ENCODE assay signal across 9 mouse cellular contexts in the genomic region with DNA sequence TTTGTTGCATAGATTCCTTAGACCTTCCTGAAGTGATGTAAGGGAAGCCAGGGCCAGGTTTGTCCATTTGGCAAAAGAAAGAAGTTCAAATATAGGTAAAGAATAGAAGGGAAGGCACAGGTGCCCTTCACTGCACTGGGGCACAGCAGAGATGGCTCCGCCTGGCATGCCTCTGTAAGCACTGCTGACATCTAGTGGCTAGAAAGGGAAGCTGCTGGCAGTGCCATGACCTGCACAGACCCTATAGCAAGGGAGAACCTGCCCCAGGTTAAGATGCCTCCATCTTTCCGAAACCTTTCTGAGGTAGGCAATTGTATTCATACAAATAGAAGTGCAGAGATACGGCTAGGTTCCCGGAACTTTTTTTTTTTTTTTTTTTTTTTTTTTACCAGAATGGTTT. TPM values are rescaled to one million over a fixed set of nuclear protein-coding genes. Genes with fewer than 3 reads are reported as not detected.
A peak's percentile ranks its signal among the peaks of the same experiment; 100 is the strongest.
DNase-seq lines count a peak whose midpoint lies in the region; ATAC-seq lines count a peak whose summit lies in the region.
"Had no signal": no experiment of that assay in that cellular context is flagged by ENCODE, and none has a peak within 500 bp of the region (broad histone marks: within the 10 kb centered on the region; RNA-seq: fewer than 3 reads in every experiment).

No protein-coding gene starts in this region.

- DNase-seq in hindbrain, embryonic 10.5 days (ENCODE audit: low spot score): no peak
- peak; percentile 70 for DNase-seq in MN1 (ENCODE audit: low spot score)
- peak; percentile 70 for DNase-seq in cerebellum, adult 9-10 months
- peak; percentile 71 to 76 for DNase-seq in heart, postnatal 10 days
- peak; percentile 35 for DNase-seq in layer of hippocampus, adult 9-11 months
- peak; percentile 64 to 77 for DNase-seq in spleen, postnatal 4 days (ENCODE audit: low spot score in 2 of 2)

- no peak overlapping the region for H3K4me2 ChIP-seq in hindbrain, embryonic 15.5 days
- H3K4me2 ChIP-seq: embryonic facial prominence, embryonic 12.5 days had no signal

- no peaks in the 10 kb centered on the region for H3K4me1 ChIP-seq in hindbrain, embryonic 15.5 days (replicated peaks)
- no peaks in the 10 kb centered on the region for H3K4me1 ChIP-seq in hindbrain, embryonic 10.5 days (replicated peaks)
- H3K4me1 ChIP-seq: embryonic facial prominence, embryonic 12.5 days had no signal

- no peak overlapping the region for H3K9ac ChIP-seq in hindbrain, embryonic 15.5 days
- H3K9ac ChIP-seq: embryonic facial prominence, embryonic 12.5 days had no signal

- peaks cover 24% of the 10 kb centered on the region; the same call in 1 of the 2 replicates for H3K36me3 ChIP-seq in hindbrain, embryonic 15.5 days
- peaks cover 51% of the 10 kb centered on the region for H3K36me3 ChIP-seq in hindbrain, embryonic 10.5 days

- H3K27me3 ChIP-seq in hindbrain, embryonic 15.5 days: no peaks in the 10 kb centered on the region
- no peaks in the 10 kb centered on the region for H3K27me3 ChIP-seq in hindbrain, embryonic 10.5 days (ENCODE audit: insufficient read depth, poor library complexity, severe bottlenecking)
- H3K27me3 ChIP-seq: embryonic facial prominence, embryonic 12.5 days had no signal

- no peaks in the 10 kb centered on the region for H3K9me3 ChIP-seq in hindbrain, embryonic 15.5 days
- H3K9me3 ChIP-seq in hindbrain, embryonic 10.5 days: no peaks in the 10 kb centered on the region
- H3K9me3 ChIP-seq: embryonic facial prominence, embryonic 12.5 days had no signal

- no peak overlapping the region for H3K27ac ChIP-seq in hindbrain, embryonic 15.5 days (replicated peaks)
- H3K27ac ChIP-seq in hindbrain, embryonic 10.5 days: no peak overlapping the region
- H3K27ac ChIP-seq: embryonic facial prominence, embryonic 12.5 days had no signal

- WGBS in hindbrain, embryonic 15.5 days: 76% methylated on average over 4 of the region's 4 CpGs
- 74% methylated on average over 4 of the region's 4 CpGs for WGBS in hindbrain, embryonic 10.5 days

- H3K4me3 ChIP-seq in hindbrain, embryonic 15.5 days: no peak overlapping the region
- no peak overlapping the region for H3K4me3 ChIP-seq in hindbrain, embryonic 10.5 days
- H3K4me3 ChIP-seq: embryonic facial prominence, embryonic 12.5 days had no signal

- ATAC-seq in hindbrain, embryonic 15.5 days (ENCODE audit: low FRiP score, low read depth): peak; percentile 69; the same call in 1 of the 2 replicates
- ATAC-seq in megakaryocyte-erythroid progenitor cell, adult 5-6 weeks (replicated peaks; ENCODE audit: low FRiP score, low TSS enrichment, poor library complexity, severe bottlenecking): peak; percentile 99

- intact Hi-C loops in heart, postnatal 10 days (cut with DNase I): loop anchor here (2.0 to 5.0 kb wide), 3 partner anchors 43 to 127 kb away; partner anchors contain the start of gene Cnep1r1

RNA-seq across cellular contexts. Expression of gene Adcy7, which starts 27.9 kb away (rescaled TPM):
- polyA plus RNA-seq in hindbrain, embryonic 15.5 days (2015; fragmentation: Nextera tagmentation; extraction: Ambion mirVana): 5.2 TPM in 2 replicates
- 2.9 and 4.1 TPM in 2 replicates for polyA plus RNA-seq in hindbrain, embryonic 10.5 days (2016; fragmentation: Nextera tagmentation; extraction: Ambion mirVana)
- total RNA-seq in heart, postnatal 10 days (2021): 10 to 100 TPM in 1 of 2 experiments, 1 to 10 TPM in 1; 8.5 to 10.5 TPM
- total RNA-seq in megakaryocyte-erythroid progenitor cell, adult 5-6 weeks (2014; fragmentation: Nextera tagmentation): 60.4 and 66.1 TPM in 2 replicates
- total RNA-seq in megakaryocyte-erythroid progenitor cell, adult 5-6 weeks (2017): 48.0 and 48.9 TPM in 2 replicates

RNA-seq across cellular contexts. Expression of gene Tent4b, which starts 45.3 kb away (rescaled TPM):
- 11.0 and 11.1 TPM in 2 replicates for polyA plus RNA-seq in hindbrain, embryonic 15.5 days (2015; fragmentation: Nextera tagmentation; extraction: Ambion mirVana)
- 8.1 and 10.0 TPM in 2 replicates for polyA plus RNA-seq in hindbrain, embryonic 10.5 days (2016; fragmentation: Nextera tagmentation; extraction: Ambion mirVana)
- total RNA-seq in heart, postnatal 10 days (2021): 10 to 100 TPM; 15.7 to 19.4 TPM
- total RNA-seq in megakaryocyte-erythroid progenitor cell, adult 5-6 weeks (2014; fragmentation: Nextera tagmentation): 37.3 and 51.7 TPM in 2 replicates
- total RNA-seq in megakaryocyte-erythroid progenitor cell, adult 5-6 weeks (2017): 47.7 and 50.4 TPM in 2 replicates

Comparison
In these comparisons a context has a peak if more than half of its experiments do, and no peak if none do; other contexts are left out.
1. RNA of gene Adcy7, which starts 27.9 kb away (total RNA-seq): 48.0 to 66.1 TPM in megakaryocyte-erythroid progenitor cell, adult 5-6 weeks; 8.5 to 10.5 TPM in heart, postnatal 10 days; every median in the first group is over 4 times any median in the second.